Mouse (Mus musculus): ENCODE results near the gene Ccn1. TPM values are rescaled to one million over a fixed set of nuclear protein-coding genes. Genes with fewer than 3 reads are reported as not detected.
A peak's percentile ranks its signal among the peaks of the same experiment; 100 is the strongest.

The Ccn1 gene
- polyA plus RNA-seq, 1 experiment from 2014 or later: 8.0 TPM

- no peak for DNase-seq (ENCODE audit: low spot score)
Observed at GRCm38 (mm10) chr3:145650298-145651011, 674 bp upstream of the Ccn1 start.

- no peak for DNase-seq (ENCODE audit: low spot score)
Observed at GRCm38 (mm10) chr3:145648991-145649851, 560 bp downstream of the Ccn1 start.

- no peak for DNase-seq (ENCODE audit: low spot score)
Observed at GRCm38 (mm10) chr3:145648097-145648931, 1.5 kb downstream of the Ccn1 start.

GRCm38 (mm10) chr3:145647416-145647815 lies 2.4 kb downstream of the Ccn1 start:
- no peak for DNase-seq (ENCODE audit: low spot score)

GRCm38 (mm10) chr3:145646666-145647065 lies 3.1 kb downstream of the Ccn1 start:
- no peak for DNase-seq (ENCODE audit: low spot score)

- no peak for DNase-seq (ENCODE audit: low spot score)
Observed at GRCm38 (mm10) chr3:145646009-145646408, 3.8 kb downstream of the Ccn1 start.

- no peak for DNase-seq (ENCODE audit: low spot score)
Observed at GRCm38 (mm10) chr3:145645463-145645862, 4.3 kb downstream of the Ccn1 start.

- DNase-seq (ENCODE audit: low spot score): no peak
Observed at GRCm38 (mm10) chr3:145642861-145643260, 6.9 kb downstream of the Ccn1 start.

- no peak for DNase-seq (ENCODE audit: low spot score)
Observed at GRCm38 (mm10) chr3:145641878-145642277, 7.9 kb downstream of the Ccn1 start.

GRCm38 (mm10) chr3:145641036-145641685 lies 8.6 kb downstream of the Ccn1 start:
- DNase-seq (ENCODE audit: low spot score): no peak

- DNase-seq (ENCODE audit: low spot score): no peak
Observed at GRCm38 (mm10) chr3:145640583-145640982, 9.2 kb downstream of the Ccn1 start.

- no peak for DNase-seq (ENCODE audit: low spot score)
Observed at GRCm38 (mm10) chr3:145640170-145640569, 9.6 kb downstream of the Ccn1 start.

GRCm38 (mm10) chr3:145634002-145634710 lies 15.6 kb downstream of the Ccn1 start:
- no peak for DNase-seq (ENCODE audit: low spot score)

- DNase-seq (ENCODE audit: low spot score): no peak
Observed at GRCm38 (mm10) chr3:145632888-145633287, 16.9 kb downstream of the Ccn1 start.

GRCm38 (mm10) chr3:145628643-145629042 lies 21.1 kb downstream of the Ccn1 start:
- DNase-seq (ENCODE audit: low spot score): no peak

GRCm38 (mm10) chr3:145627830-145628229 lies 22.0 kb downstream of the Ccn1 start:
- DNase-seq (ENCODE audit: low spot score): peak; percentile 10

- DNase-seq (ENCODE audit: low spot score): no peak
Observed at GRCm38 (mm10) chr3:145626063-145626462, 23.7 kb downstream of the Ccn1 start.

- DNase-seq (ENCODE audit: low spot score): no peak
Observed at GRCm38 (mm10) chr3:145625546-145625945, 24.2 kb downstream of the Ccn1 start.

GRCm38 (mm10) chr3:145624786-145625185 lies 25.0 kb downstream of the Ccn1 start:
- no peak for DNase-seq (ENCODE audit: low spot score)

GRCm38 (mm10) chr3:145623047-145623446 lies 26.7 kb downstream of the Ccn1 start:
- no peak for DNase-seq (ENCODE audit: low spot score)
